Mouse (Mus musculus): ENCODE measurements around the gene Tcf20. TPM values are rescaled to one million over a fixed set of nuclear protein-coding genes. Genes with fewer than 3 reads are reported as not detected.

Tcf20 gene
- 104 and 108 TPM in 2 replicates for polyA plus RNA-seq (2011; ENCODE audit: insufficient read depth, insufficient read length, low read depth, missing spikeins)

DNA sequence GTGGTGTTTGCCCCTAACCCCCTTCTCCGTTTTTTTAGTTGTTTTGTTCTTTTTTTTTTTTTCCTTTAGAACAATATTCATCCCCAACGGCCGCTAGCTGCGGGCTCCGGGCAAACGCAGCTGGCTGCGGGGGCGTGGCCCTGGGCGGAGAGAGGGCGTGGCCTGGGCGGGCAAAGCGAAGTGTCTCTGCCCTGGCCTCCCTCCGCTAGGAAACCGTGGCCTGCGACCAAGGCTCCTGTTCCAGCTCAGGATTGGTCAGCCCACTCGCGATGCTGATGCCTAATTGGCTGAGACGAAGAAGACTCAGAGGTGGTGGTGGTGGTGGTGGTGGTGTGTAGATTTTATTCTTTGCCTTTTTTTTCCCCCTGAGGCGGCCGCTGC is at the start of gene Tcf20:
Tcf20 (minus strand) TSS at position 141 of the 381 bp plus-strand sequence.
- no peaks in the 10 kb centered on the region for H3K9me3 ChIP-seq (replicated peaks; ENCODE audit: control insufficient read depth, insufficient read depth, low read length, poor library complexity, severe bottlenecking)
- no peaks in the 10 kb centered on the region for H3K4me1 ChIP-seq (ENCODE audit: control insufficient read depth, insufficient read depth, low read length)
- H3K36me3 ChIP-seq (ENCODE audit: control insufficient read depth, insufficient read depth, low read length, poor library complexity, severe bottlenecking): no peaks in the 10 kb centered on the region
- TF ChIP-seq CTCF (IDR thresholded peaks at IDR 0.05; ENCODE audit: low read depth, low read length) (no peak), EP300 (IDR thresholded peaks at IDR 0.05; ENCODE audit: insufficient read depth, low read depth, low read length) (no peak), POLR2A (IDR thresholded peaks at IDR 0.05; ENCODE audit: insufficient read depth, low read length) (no peak)
- no peak within 1 kb of the TSS for H3K27ac ChIP-seq (ENCODE audit: insufficient read depth, low read length)
- H3K4me3 ChIP-seq (ENCODE audit: low read depth, low read length): peak within 1 kb of the TSS; percentile 78
- H3K27me3 ChIP-seq (ENCODE audit: control insufficient read depth, insufficient read depth, low read length, poor library complexity, severe bottlenecking): 0 out of 2 replicates have a peak, but pooled peaks cover 2% of the 10 kb centered on the region
- peak within 1 kb of the TSS; percentile 48 for H3K9ac ChIP-seq (ENCODE audit: low read depth, poor library complexity, severe bottlenecking)

DNA sequence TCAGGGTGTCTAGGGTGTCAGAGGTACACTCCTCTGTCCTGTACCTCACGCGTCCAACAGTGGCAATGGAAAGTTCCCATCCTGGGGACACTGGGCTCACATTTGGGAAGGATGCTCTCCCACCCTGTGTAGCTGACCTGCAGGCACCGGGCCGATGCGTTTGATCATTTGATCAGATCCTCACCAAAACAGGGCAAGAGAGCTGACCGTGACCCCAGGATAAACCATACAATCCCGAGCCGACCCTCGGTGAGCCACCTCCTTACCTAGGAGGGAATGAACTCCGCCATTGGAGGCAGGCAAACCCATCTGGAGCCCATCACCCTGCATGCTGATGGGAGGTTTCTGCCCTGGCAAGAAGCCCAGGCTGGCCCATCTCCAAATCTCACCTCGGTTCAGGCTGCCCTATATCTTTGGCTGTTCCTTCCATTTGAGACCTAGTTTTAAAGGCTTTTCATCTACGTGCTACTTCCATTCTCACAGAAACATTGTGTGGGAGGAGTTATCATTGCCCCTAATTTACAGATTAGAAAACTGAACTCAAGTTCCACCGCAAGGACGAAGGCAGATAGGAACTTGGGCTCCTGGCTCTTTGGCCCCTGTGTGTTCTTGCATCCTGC is 49.3 kb upstream of the Tcf20 start:
- TF ChIP-seq POLR2A (IDR thresholded peaks at IDR 0.05; ENCODE audit: insufficient read depth, low read length): no peak
- no peak for TF ChIP-seq EP300 (IDR thresholded peaks at IDR 0.05; ENCODE audit: insufficient read depth, low read depth, low read length)
- TF ChIP-seq CTCF (IDR thresholded peaks at IDR 0.05; ENCODE audit: low read depth, low read length): no peak
- H3K27me3 ChIP-seq (ENCODE audit: control insufficient read depth, insufficient read depth, low read length, poor library complexity, severe bottlenecking): no peaks in the 10 kb centered on the region
- H3K9me3 ChIP-seq (replicated peaks; ENCODE audit: control insufficient read depth, insufficient read depth, low read length, poor library complexity, severe bottlenecking): no peaks in the 10 kb centered on the region
- H3K4me3 ChIP-seq (ENCODE audit: low read depth, low read length): no peak overlapping the region
- H3K4me1 ChIP-seq (ENCODE audit: control insufficient read depth, insufficient read depth, low read length): peaks cover 17% of the 10 kb centered on the region
- H3K27ac ChIP-seq (ENCODE audit: insufficient read depth, low read length): no peak overlapping the region
- no peak overlapping the region for H3K9ac ChIP-seq (ENCODE audit: low read depth, poor library complexity, severe bottlenecking)
- H3K36me3 ChIP-seq (ENCODE audit: control insufficient read depth, insufficient read depth, low read length, poor library complexity, severe bottlenecking): no peaks in the 10 kb centered on the region

DNA sequence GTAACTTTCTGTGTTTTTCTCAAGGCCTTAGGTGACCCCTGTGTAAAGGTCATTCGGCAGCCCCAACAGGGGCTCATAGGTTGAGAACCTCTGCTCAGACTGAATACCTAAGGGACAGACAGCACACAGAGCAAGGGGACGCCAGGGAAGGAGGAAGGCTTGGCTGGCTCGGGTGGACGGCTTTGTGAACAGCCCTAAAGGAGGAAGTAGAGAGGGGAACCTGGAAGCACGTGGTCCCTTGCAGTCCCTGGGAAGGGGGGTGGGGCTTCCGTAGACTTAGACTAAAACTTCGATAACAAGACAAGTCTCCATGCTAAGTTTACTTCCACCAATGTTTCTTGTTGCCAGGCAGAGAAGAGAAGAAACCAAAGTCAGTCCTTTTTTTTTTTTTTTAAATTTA is 48.4 kb upstream of the Tcf20 start:
- no peak overlapping the region for H3K9ac ChIP-seq (ENCODE audit: low read depth, poor library complexity, severe bottlenecking)
- no peaks in the 10 kb centered on the region for H3K9me3 ChIP-seq (replicated peaks; ENCODE audit: control insufficient read depth, insufficient read depth, low read length, poor library complexity, severe bottlenecking)
- no peaks in the 10 kb centered on the region for H3K27me3 ChIP-seq (ENCODE audit: control insufficient read depth, insufficient read depth, low read length, poor library complexity, severe bottlenecking)
- TF ChIP-seq EP300 (IDR thresholded peaks at IDR 0.05; ENCODE audit: insufficient read depth, low read depth, low read length): no peak
- no peak for TF ChIP-seq POLR2A (IDR thresholded peaks at IDR 0.05; ENCODE audit: insufficient read depth, low read length)
- no peak for TF ChIP-seq CTCF (IDR thresholded peaks at IDR 0.05; ENCODE audit: low read depth, low read length)
- no peaks in the 10 kb centered on the region for H3K36me3 ChIP-seq (ENCODE audit: control insufficient read depth, insufficient read depth, low read length, poor library complexity, severe bottlenecking)
- H3K4me3 ChIP-seq (ENCODE audit: low read depth, low read length): no peak overlapping the region
- H3K27ac ChIP-seq (ENCODE audit: insufficient read depth, low read length): no peak overlapping the region
- peaks cover 17% of the 10 kb centered on the region for H3K4me1 ChIP-seq (ENCODE audit: control insufficient read depth, insufficient read depth, low read length)

DNA sequence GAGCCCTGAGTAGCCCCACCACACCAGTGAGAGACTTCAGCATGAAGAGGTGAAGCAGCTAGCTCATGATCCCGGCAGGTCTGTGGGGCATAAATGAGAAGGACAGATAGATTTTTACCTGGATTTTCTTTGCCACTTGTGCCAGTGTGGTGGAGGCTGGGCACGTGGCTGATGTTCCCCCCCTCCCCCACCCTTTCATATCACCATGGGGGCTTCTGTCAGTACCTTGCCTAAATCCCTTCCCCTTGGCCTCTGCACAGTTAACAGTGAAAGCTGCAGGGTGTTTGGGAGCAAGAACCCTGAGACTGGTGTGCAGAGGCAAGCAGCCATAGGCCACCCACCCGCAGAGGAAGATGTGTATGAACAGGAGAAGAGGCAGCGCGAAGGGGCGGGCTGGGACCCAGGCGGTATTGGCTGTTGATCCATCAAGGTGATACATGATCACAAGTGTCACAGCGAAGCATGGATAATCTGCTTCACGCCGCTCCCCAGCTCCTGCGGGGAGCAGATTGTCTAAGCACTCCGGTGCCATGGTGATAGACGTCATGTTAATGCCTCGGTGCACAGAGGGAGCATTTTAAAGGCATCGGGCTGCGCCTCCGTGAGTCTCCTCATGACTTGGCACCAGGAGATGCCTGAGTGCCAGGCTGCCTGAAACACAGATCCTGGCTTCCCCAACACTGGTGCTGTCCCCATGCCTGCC is 46.8 kb upstream of the Tcf20 start:
- H3K4me3 ChIP-seq (ENCODE audit: low read depth, low read length): peak overlapping the region; percentile 27
- H3K9me3 ChIP-seq (replicated peaks; ENCODE audit: control insufficient read depth, insufficient read depth, low read length, poor library complexity, severe bottlenecking): no peaks in the 10 kb centered on the region
- TF ChIP-seq POLR2A (IDR thresholded peaks at IDR 0.05; ENCODE audit: insufficient read depth, low read length): no peak
- TF ChIP-seq CTCF (IDR thresholded peaks at IDR 0.05; ENCODE audit: low read depth, low read length): no peak
- H3K9ac ChIP-seq (ENCODE audit: low read depth, poor library complexity, severe bottlenecking): no peak overlapping the region
- H3K27ac ChIP-seq (ENCODE audit: insufficient read depth, low read length): no peak overlapping the region
- H3K4me1 ChIP-seq (ENCODE audit: control insufficient read depth, insufficient read depth, low read length): peaks cover 17% of the 10 kb centered on the region
- H3K27me3 ChIP-seq (ENCODE audit: control insufficient read depth, insufficient read depth, low read length, poor library complexity, severe bottlenecking): no peaks in the 10 kb centered on the region
- H3K36me3 ChIP-seq (ENCODE audit: control insufficient read depth, insufficient read depth, low read length, poor library complexity, severe bottlenecking): no peaks in the 10 kb centered on the region

DNA sequence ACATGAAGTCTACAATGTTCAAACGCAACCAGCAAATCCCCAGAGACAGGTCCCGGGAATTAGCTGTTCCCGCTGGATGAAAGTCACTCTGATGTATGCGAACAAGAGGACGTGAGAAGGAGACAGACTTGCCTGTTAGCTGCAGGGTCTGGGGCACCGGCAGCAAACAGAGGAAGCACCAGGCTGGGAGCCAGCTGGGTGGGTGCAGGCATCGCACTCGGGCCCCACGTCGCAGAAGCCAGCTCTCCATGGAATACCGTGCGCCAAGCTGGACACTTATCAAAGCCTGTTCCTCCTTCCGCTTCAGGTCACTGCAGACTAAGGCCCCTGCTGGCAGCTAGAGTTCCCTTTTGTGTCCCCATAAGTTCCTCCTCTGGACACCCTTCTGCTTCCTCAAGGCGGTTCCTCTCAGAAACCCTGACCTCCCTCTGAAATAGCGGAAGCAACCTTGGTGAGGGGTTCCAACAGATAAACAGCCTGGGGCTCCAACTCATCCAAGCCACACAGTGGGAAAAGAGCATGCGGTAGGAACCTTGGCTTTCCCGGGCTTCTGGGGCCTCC is 45.4 kb upstream of the Tcf20 start, which contains the start of gene Nfam1:
Nfam1 (minus strand) TSS at position 326 of the 561 bp plus-strand sequence.
- no peaks in the 10 kb centered on the region for H3K9me3 ChIP-seq (replicated peaks; ENCODE audit: control insufficient read depth, insufficient read depth, low read length, poor library complexity, severe bottlenecking)
- no peak within 1 kb of the TSS for H3K4me3 ChIP-seq (ENCODE audit: low read depth, low read length)
- H3K4me1 ChIP-seq (ENCODE audit: control insufficient read depth, insufficient read depth, low read length): peaks cover 9% of the 10 kb centered on the region
- H3K27ac ChIP-seq (ENCODE audit: insufficient read depth, low read length): no peak within 1 kb of the TSS
- no peak within 1 kb of the TSS for H3K9ac ChIP-seq (ENCODE audit: low read depth, poor library complexity, severe bottlenecking)
- TF ChIP-seq EP300 (IDR thresholded peaks at IDR 0.05; ENCODE audit: insufficient read depth, low read depth, low read length): no peak
- TF ChIP-seq POLR2A (IDR thresholded peaks at IDR 0.05; ENCODE audit: insufficient read depth, low read length): no peak
- H3K36me3 ChIP-seq (ENCODE audit: control insufficient read depth, insufficient read depth, low read length, poor library complexity, severe bottlenecking): no peaks in the 10 kb centered on the region
- H3K27me3 ChIP-seq (ENCODE audit: control insufficient read depth, insufficient read depth, low read length, poor library complexity, severe bottlenecking): no peaks in the 10 kb centered on the region

DNA sequence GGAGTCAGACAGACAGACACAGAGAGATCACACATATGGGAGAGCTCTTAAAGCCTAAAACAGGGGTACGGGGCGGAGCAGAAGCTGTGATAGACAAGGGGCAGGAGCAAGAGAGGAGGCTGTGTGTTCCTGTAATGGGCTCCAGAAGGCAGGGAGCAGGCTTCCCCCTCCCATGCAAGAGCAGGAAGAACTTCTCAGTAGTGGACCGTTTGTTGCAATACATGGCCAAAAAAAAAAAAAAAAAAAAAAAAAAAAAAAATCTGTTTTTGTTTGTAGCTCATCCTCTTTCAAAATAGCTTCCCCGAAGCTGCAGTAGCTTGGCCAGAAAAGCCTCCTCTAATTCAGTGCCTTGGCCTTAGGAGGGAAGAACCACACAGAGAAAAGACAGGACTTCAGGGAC is 43.2 kb upstream of the Tcf20 start:
- Histone ChIP-seq H3K36me3 (ENCODE audit: control insufficient read depth, insufficient read depth, low read length, poor library complexity, severe bottlenecking) (no peaks in the 10 kb centered on the region), H3K27me3 (ENCODE audit: control insufficient read depth, insufficient read depth, low read length, poor library complexity, severe bottlenecking) (no peaks in the 10 kb centered on the region), H3K9ac (ENCODE audit: low read depth, poor library complexity, severe bottlenecking) (no peak overlapping the region), H3K4me3 (ENCODE audit: low read depth, low read length) (no peak overlapping the region), H3K9me3 (replicated peaks; ENCODE audit: control insufficient read depth, insufficient read depth, low read length, poor library complexity, severe bottlenecking) (no peaks in the 10 kb centered on the region), H3K4me1 (ENCODE audit: control insufficient read depth, insufficient read depth, low read length) (peaks cover 6% of the 10 kb centered on the region), H3K27ac (ENCODE audit: insufficient read depth, low read length) (no peak overlapping the region)
- TF ChIP-seq CTCF (IDR thresholded peaks at IDR 0.05; ENCODE audit: low read depth, low read length) (no peak), EP300 (IDR thresholded peaks at IDR 0.05; ENCODE audit: insufficient read depth, low read depth, low read length) (no peak), POLR2A (IDR thresholded peaks at IDR 0.05; ENCODE audit: insufficient read depth, low read length) (no peak)

All from ES-Bruce4 (cell line).